Mouse (Mus musculus) limb, embryonic 10.5 days (tissue): Measurements from ENCODE around the gene Gm10322. TPM values are rescaled to one million over a fixed set of nuclear protein-coding genes. Genes with fewer than 3 reads are reported as not detected.

Experiments
- DNase-seq: peaks from one replicate; pipeline ENCODE4 v3.0.0-alpha.2; 2017; ENCODE audit warnings: low spot score
- H3K27ac ChIP-seq: fragments of 300-500 bp; sonication (generic); 2 replicates; pipeline ENCODE4 v1.5.1; 2016; ENCODE audit warnings: mild to moderate bottlenecking
- H3K27me3 ChIP-seq: fragments of 300-500 bp; sonication (generic); 2 replicates; pipeline ENCODE4 v1.6.1; 2016; ENCODE audit warnings: low read depth, mild to moderate bottlenecking; ENCODE audit not compliant: poor library complexity, severe bottlenecking
- H3K36me3 ChIP-seq: fragments of 300-500 bp; sonication (generic); 2 replicates; pipeline ENCODE4 v1.6.1; 2016; ENCODE audit warnings: mild to moderate bottlenecking, moderate library complexity
- H3K4me1 ChIP-seq: fragments of 300-500 bp; sonication (generic); 2 replicates; pipeline ENCODE4 v1.6.1; 2016
- H3K4me3 ChIP-seq: fragments of 300-500 bp; sonication (generic); 2 replicates; pipeline ENCODE4 v1.5.1; 2016; ENCODE audit warnings: mild to moderate bottlenecking, moderate library complexity
- H3K9me3 ChIP-seq: fragments of 300-500 bp; sonication (generic); replicated peaks from 2 replicates; pipeline ENCODE4 v1.6.1; 2016; ENCODE audit warnings: mild to moderate bottlenecking
- WGBS: fragments of 180-500 bp; shearing (Covaris S2); methylation state at CpG from one replicate; pipeline ENCODE4 v1.1.7; 2016; 5-methylcytosine and 5-hydroxymethylcytosine counted together
- polyA plus RNA-seq: library from polyadenylated mRNA; unstranded; fragments of >200 nt; fragmentation: Nextera tagmentation; extraction: Ambion mirVana; gene quantifications from 2 replicates; pipeline ENCODE4 v1.2.1, GENCODE M21; 2016

Gene Gm10322
- polyA plus RNA-seq, 1 experiment from 2014 or later, result not detected

DNA sequence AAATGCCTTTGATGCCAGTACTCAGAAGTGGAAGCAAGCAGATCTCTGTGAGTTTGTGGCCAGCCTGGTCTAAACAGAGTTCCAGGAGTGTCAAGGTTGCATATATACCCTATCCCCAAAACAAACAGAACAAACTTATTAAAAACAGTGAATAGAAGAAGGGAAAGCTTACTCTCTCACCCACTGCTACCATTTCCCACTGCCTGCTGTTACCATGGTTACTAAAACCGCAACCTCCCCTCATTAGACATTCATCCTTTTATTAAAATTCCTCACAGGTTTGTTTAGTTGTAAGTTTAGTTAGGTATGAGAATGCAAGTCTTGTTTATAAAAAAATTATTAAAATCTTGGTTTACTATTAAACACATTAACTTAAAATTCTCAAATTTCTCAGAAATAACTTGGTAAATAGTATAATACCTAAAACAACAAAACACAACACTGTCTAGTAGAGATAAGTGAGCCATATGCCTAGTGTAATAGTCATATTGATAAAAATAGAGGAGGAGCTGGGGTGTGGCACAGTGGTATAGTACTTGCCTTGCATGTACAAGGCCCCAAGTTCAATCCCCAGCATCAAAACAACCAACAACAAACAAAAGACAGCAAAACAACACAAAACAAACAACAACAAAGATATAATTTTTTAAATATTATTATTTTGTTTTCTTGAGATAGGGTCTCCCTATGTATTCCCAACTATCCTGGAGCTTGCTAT, 33.9 kb upstream of the Gm10322 start:
- DNase-seq, result no peak
- Histone ChIP-seq H3K27ac (no peak overlapping the region), H3K9me3 (no peaks in the 10 kb centered on the region), H3K4me3 (no peak overlapping the region), H3K4me1 (peaks cover 15% of the 10 kb centered on the region), H3K36me3 (peaks cover 5% of the 10 kb centered on the region; the same call in 1 of the 2 replicates), H3K27me3 (no peaks in the 10 kb centered on the region)
- WGBS, result 92% methylated on average over 1 of the region's 1 CpGs

DNA sequence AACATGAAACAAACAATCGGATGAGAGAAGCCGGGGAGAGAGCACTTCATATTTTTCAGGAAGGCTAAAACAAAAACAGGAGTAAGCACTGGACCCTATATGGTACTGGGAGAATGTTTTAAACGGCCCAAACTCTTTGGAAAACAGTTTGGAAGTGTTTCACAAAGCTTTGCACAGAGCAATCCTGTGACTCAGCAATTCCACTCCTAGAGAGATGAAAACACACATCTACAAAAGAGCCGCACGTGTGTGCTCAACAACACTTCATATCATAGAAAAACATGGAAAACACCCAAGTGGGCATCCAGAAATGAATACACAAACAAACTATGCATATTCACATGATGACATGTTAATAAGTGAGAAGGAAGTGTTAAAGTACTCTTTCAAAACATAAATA, 30.2 kb upstream of the Gm10322 start:
- DNase-seq, result no peak
- Histone ChIP-seq H3K4me3 (no peak overlapping the region), H3K9me3 (no peaks in the 10 kb centered on the region), H3K27ac (no peak overlapping the region), H3K36me3 (peaks cover 5% of the 10 kb centered on the region; the same call in 1 of the 2 replicates), H3K4me1 (no peaks in the 10 kb centered on the region), H3K27me3 (no peaks in the 10 kb centered on the region)
- WGBS, result 89% methylated on average over 5 of the region's 5 CpGs

GRCm38 (mm10) chr10:59586821-59587220, 29.0 kb upstream of the Gm10322 start:
- Histone ChIP-seq H3K4me1 (no peaks in the 10 kb centered on the region), H3K27me3 (no peaks in the 10 kb centered on the region), H3K4me3 (no peak overlapping the region), H3K36me3 (peaks cover 5% of the 10 kb centered on the region; the same call in 1 of the 2 replicates), H3K27ac (no peak overlapping the region), H3K9me3 (no peaks in the 10 kb centered on the region)
- WGBS, result 91% methylated on average over 15 of the region's 15 CpGs
- no peak for DNase-seq

DNA sequence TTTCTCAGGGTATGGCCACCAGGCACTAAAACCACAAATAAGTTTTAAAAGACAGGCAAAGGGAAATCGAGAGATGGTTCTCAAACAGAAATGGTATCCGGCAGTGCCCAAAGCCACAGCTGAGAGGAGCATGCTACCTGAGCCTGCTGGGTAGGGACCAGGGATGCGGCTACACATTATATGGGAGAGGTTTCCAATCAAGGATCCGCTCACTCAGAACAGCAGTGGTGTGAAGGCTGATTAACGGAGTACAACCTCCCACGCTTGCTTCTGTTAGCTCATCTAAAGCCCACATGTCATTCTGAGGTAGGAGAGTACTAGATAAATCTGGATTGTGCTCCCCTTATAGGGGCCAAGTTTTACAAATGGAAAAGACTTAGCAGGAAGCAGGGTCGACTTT, 27.7 kb upstream of the Gm10322 start:
- H3K27ac ChIP-seq, result no peak overlapping the region
- no peaks in the 10 kb centered on the region for H3K4me1 ChIP-seq
- 89% methylated on average over 7 of the region's 7 CpGs for WGBS
- H3K27me3 ChIP-seq, result no peaks in the 10 kb centered on the region
- no peaks in the 10 kb centered on the region for H3K36me3 ChIP-seq
- H3K4me3 ChIP-seq, result no peak overlapping the region
- no peak for DNase-seq
- no peaks in the 10 kb centered on the region for H3K9me3 ChIP-seq

- no peak overlapping the region for H3K4me3 ChIP-seq
- DNase-seq, result no peak
- 93% methylated on average over 7 of the region's 7 CpGs for WGBS
These were observed 26.4 kb upstream of the Gm10322 start for GRCm38 (mm10) chr10:59589420-59589819.

DNA sequence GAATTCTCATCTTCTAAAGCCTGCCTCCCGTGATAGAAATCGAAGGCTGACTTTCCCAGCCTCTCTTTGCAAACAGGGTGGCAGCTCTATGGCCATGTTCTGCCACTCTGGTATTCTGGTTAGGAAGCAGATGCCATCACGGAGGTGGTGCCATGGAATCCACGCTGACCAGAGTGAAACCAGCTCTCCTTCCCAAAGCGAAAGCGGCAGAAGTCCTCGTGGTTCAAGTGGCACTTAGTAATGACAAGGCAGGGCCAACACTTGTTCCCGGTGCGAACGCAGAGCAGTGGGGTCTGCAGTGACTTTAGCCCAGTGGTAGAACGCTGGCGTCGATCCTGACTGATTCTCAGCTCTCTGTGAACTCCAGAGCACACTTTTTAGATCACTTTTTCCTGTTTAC, 26.0 kb upstream of the Gm10322 start:
- DNase-seq, result no peak
- H3K4me1 ChIP-seq, result no peaks in the 10 kb centered on the region
- no peaks in the 10 kb centered on the region for H3K36me3 ChIP-seq
- H3K4me3 ChIP-seq, result no peak overlapping the region
- 84% methylated on average over 13 of the region's 13 CpGs for WGBS
- H3K27me3 ChIP-seq, result no peaks in the 10 kb centered on the region
- no peak overlapping the region for H3K27ac ChIP-seq
- no peaks in the 10 kb centered on the region for H3K9me3 ChIP-seq

More at GRCm38 (mm10) chr10:59589420-59589819, 26.4 kb upstream of the Gm10322 start:
- Histone ChIP-seq H3K36me3 (no peaks in the 10 kb centered on the region), H3K4me1 (no peaks in the 10 kb centered on the region), H3K9me3 (no peaks in the 10 kb centered on the region), H3K27ac (no peak overlapping the region), H3K27me3 (no peaks in the 10 kb centered on the region)

DNA sequence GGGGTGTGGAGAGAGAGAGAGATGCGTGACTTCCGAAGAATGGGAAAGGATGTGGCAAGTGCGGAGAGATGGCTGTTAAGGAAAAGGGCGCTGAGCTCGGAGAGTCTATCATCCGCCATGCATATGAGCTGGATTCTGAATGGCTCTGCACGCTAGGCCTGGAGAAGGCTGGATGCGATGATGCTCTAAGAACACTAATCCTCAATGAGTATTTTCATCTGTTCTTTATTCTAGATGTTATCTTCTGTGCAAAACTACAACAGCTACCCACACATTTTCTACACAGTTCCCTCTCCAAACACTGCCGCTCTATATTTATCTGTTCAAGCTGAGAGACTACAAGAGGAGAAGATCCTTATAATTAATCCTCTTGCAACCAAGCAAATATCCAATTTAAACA, 25.3 kb upstream of the Gm10322 start:
- no peak for DNase-seq
- H3K36me3 ChIP-seq, result no peaks in the 10 kb centered on the region
- H3K4me3 ChIP-seq, result no peak overlapping the region
- WGBS, result 96% methylated on average over 9 of the region's 9 CpGs
- no peak overlapping the region for H3K27ac ChIP-seq
- no peaks in the 10 kb centered on the region for H3K9me3 ChIP-seq
- H3K27me3 ChIP-seq, result no peaks in the 10 kb centered on the region
- no peaks in the 10 kb centered on the region for H3K4me1 ChIP-seq

DNA sequence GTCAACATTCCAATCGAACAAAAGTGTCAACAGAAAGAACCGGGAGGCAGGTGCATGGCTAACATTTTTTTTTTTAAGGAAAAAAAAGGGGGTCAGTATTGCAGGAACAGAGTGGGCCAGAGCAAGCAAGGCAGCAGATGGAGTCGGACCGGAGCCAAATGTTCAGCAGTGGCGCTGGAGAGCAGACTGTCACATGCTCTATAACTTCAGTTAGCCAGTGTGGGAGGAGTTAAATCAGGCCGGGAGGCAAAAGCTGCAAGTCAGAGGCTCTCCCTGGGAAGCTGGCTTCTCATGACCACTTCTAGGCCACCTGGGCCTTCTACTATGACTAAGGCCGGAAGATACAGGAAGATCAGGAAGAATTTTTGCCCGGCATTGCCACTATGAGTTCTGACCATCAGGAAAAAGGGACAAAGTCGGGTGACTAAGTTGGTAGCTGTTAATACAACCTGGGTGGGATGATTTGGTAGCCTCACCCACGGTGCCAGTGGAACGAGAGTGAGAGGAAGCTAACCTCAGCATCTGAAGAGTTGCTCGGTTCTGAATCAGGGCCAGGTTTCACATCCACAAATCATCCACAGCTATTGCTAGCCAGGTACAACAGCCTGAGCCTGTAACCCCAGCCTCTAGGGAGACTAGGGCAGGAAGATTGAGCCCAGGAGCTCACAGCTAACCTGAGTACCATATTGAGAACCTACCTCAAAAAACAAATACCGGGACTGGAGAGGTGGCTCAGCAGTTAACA, 21.9 kb upstream of the Gm10322 start:
- H3K27ac ChIP-seq, result no peak overlapping the region
- 80% methylated on average over 13 of the region's 13 CpGs for WGBS
- H3K4me1 ChIP-seq, result no peaks in the 10 kb centered on the region
- H3K9me3 ChIP-seq, result no peaks in the 10 kb centered on the region
- no peak overlapping the region for H3K4me3 ChIP-seq
- no peak for DNase-seq
- H3K36me3 ChIP-seq, result peaks cover 5% of the 10 kb centered on the region; the same call in 1 of the 2 replicates
- H3K27me3 ChIP-seq, result no peaks in the 10 kb centered on the region

DNA sequence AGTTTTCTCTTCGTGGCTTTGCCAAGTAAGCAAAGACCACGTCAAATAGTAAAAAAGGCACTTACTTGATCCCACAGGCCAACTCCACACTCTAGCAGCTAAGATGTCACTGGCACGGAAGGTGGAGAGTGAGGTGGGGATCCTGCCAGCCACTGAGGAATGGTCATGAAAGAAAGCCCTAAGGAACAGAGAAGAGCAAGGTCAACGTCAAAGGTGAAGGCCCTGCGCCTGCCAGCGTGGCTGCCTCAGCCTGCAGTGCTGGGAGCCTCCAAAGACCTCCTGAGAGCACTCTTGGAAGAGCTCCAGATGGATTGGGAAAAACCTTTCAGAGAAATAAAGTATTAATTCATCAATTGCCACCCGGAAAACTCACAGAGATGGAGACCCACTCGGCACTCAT, 15.3 kb upstream of the Gm10322 start:
- 89% methylated on average over 8 of the region's 8 CpGs for WGBS
- DNase-seq, result no peak
- Histone ChIP-seq H3K27ac (no peak overlapping the region), H3K4me1 (no peaks in the 10 kb centered on the region), H3K27me3 (no peaks in the 10 kb centered on the region), H3K4me3 (no peak overlapping the region), H3K36me3 (peaks cover 5% of the 10 kb centered on the region; the same call in 1 of the 2 replicates), H3K9me3 (no peaks in the 10 kb centered on the region)

DNA sequence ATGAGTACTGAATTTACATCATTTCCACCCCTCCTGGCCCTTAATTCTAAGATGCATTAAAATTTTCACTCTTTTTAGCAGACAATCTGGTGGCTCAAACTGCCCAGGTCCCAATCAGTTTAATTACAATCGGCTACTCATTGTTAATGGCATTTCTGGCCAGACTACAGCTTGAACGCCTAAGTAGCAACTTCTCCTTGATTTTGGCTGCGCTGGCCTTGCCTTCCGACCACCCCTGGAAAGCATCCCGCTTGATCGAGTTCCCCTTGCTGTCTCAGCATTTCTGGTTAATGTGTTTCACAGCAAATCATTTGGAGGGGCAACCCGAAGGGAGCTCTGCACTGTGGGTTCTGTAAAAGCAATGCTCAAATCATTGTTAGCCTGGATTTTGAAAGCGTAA, 13.8 kb upstream of the Gm10322 start:
- H3K9me3 ChIP-seq, result no peaks in the 10 kb centered on the region
- no peaks in the 10 kb centered on the region for H3K4me1 ChIP-seq
- H3K4me3 ChIP-seq, result no peak overlapping the region
- H3K36me3 ChIP-seq, result peaks cover 5% of the 10 kb centered on the region; the same call in 1 of the 2 replicates
- no peak overlapping the region for H3K27ac ChIP-seq
- 87% methylated on average over 8 of the region's 8 CpGs for WGBS
- no peak for DNase-seq
- H3K27me3 ChIP-seq, result no peaks in the 10 kb centered on the region

GRCm38 (mm10) chr10:59602891-59603290, 13.0 kb upstream of the Gm10322 start:
- Histone ChIP-seq H3K36me3 (no peaks in the 10 kb centered on the region), H3K27me3 (no peaks in the 10 kb centered on the region), H3K4me3 (no peak overlapping the region), H3K9me3 (no peaks in the 10 kb centered on the region), H3K27ac (no peak overlapping the region), H3K4me1 (no peaks in the 10 kb centered on the region)
- WGBS, result 79% methylated on average over 14 of the region's 14 CpGs
- no peak for DNase-seq

DNA sequence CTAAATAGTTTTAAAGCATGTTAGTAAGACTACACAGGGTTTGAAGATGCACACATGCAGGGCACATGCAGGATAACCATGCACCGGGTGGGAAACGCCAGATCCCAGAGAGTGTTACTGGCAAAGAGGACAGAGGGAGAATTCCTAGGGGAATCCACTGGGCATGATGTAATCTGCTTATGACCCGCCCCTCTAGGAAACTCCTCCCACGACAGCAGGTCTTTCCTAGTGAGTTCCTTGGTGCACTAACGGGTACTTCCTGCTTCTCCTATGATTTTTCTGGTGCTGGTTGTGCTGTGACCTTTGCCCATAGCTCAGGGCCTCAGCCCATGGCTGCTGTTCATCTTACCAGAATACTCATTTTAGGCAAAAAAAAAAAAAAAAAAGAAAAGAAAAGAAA, 12.0 kb upstream of the Gm10322 start:
- no peaks in the 10 kb centered on the region for H3K36me3 ChIP-seq
- no peak overlapping the region for H3K4me3 ChIP-seq
- H3K4me1 ChIP-seq, result no peaks in the 10 kb centered on the region
- WGBS, result 60% methylated on average over 5 of the region's 5 CpGs
- H3K9me3 ChIP-seq, result no peaks in the 10 kb centered on the region
- no peaks in the 10 kb centered on the region for H3K27me3 ChIP-seq
- DNase-seq, result no peak
- no peak overlapping the region for H3K27ac ChIP-seq

DNA sequence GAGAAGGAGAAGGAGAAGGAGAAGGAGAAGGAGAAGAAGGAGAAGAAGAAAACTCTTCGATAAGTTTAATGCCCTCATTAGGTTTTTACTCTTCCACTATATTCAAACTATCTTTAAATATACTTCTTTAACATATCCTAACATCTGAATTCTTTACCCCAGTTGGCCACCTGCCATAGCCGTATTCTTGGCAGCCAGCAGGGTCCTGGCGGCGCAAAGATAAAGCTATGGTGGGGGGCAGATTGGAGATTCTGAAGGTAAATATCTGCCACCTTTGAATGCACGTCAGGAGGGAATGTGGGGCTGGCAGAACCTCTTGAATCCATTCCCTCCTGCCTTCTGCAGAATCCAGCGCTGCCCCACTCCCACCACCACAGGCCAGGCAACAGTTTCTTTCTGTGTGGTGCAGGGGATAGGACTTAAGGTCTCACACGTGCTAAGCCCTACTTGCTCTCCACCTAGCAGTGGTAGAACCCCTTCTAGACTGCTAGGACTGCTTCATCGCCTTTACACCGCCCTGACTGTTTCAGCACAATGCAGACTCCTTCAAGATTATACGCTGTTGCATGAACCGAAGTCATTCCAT, 10.9 kb upstream of the Gm10322 start:
- H3K4me3 ChIP-seq, result no peak overlapping the region
- H3K9me3 ChIP-seq, result no peaks in the 10 kb centered on the region
- no peaks in the 10 kb centered on the region for H3K27me3 ChIP-seq
- 85% methylated on average over 11 of the region's 11 CpGs for WGBS
- H3K4me1 ChIP-seq, result peaks cover 4% of the 10 kb centered on the region; the same call in 1 of the 2 replicates
- no peak for DNase-seq
- no peak overlapping the region for H3K27ac ChIP-seq
- H3K36me3 ChIP-seq, result no peaks in the 10 kb centered on the region
